Mouse (Mus musculus) frontal cortex, postnatal 14 days (tissue): ENCODE results near the gene Chd3.
A peak's percentile ranks its signal among the peaks of the same experiment; 100 is the strongest.

Source experiments
- DNase-seq, 2 experiments: peaks; one replicate each; pipeline ENCODE4 v3.0.0; 2022; ENCODE audit warnings: low spot score in 2 of 2

Chd3 gene

DNA sequence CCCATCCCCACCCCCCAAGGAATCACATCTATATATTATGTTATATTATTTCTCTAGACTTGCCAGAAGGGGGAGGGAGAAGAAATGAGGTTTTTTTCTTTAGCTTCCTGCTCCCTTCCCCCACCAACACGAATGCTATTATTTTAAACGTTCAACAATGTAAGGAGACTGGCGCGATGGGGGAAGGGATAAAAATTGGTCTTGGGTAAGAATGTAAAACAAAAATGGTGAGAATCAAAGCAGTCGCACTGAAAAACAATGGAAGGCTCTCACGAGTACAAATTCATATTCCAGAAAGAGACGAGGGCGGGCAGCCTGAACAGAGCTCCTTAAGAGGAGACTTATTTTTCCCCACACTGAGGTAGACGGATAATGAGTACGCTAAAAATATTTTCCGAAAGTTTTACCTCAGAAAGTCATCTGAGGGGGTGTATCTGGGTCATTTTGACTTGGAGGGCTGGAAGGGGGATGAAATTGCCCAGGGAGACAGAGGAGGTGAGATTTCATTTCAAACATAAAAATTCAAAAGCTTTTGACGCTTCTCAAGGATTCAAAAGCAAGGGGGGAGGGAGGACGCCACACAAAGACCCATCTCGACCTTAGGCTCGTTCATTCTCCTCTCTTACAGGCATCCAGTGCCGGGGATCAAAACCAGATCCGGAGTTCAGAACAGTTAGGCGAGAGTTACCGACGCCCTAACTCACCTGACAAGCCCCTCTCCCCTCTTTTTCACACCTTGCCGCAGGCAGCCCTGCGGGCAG is 2.2 kb downstream of the Chd3 start:
- no peak for DNase-seq

- DNase-seq, result peak; percentile 93 to 94
Observed at GRCm38 (mm10) chr11:69366157-69366854, 2.9 kb downstream of the Chd3 start.

GRCm38 (mm10) chr11:69365722-69366121 is 3.5 kb downstream of the Chd3 start:
- DNase-seq, result no peak

GRCm38 (mm10) chr11:69364910-69365309 is 4.3 kb downstream of the Chd3 start:
- peak; percentile 86 to 92 for DNase-seq

GRCm38 (mm10) chr11:69364376-69364775 is 4.8 kb downstream of the Chd3 start:
- DNase-seq, result no peak

GRCm38 (mm10) chr11:69362479-69362878 is 6.7 kb downstream of the Chd3 start:
- DNase-seq, result no peak

DNA sequence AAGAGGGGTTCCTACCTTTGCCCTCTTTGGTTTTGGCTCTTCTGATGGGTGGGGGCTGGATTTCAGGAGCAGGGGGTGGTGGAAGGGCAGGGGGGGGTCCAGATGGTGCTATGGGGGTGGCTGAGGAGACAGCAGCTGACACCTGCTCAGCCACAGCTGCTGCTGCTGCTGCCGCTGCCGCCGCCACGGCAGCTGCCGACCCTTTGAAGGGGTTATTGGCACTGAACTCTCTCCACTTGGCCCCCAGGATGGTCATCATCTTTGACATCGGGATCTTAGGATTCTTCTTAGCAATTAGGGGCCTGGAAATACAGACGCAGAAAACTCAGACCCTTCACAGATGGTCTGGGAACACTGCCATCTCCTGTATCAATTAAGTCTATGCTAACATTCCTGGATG is 7.2 kb downstream of the Chd3 start:
- no peak for DNase-seq

DNA sequence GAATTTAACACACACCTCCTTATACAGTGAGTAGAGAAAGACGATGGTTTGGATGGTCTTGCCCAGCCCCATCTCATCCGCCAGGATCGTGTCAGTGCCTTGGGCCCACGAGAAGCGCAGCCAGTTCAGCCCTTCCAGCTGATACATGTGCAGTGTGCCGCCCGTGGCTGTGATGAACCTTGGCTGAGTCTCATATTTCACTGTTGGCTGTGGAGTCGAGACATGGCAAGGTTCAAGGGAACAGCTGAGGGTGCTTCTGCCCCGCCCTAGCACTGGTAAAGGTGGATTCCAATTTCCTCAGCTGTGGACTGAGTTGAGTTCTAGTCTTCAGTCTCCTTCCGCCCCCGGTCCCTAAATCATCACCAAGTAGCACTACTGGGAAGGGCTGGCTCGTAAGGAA is 11.5 kb downstream of the Chd3 start:
- DNase-seq, result no peak

GRCm38 (mm10) chr11:69356544-69356943 is 12.7 kb downstream of the Chd3 start:
- DNase-seq, result no peak

DNA sequence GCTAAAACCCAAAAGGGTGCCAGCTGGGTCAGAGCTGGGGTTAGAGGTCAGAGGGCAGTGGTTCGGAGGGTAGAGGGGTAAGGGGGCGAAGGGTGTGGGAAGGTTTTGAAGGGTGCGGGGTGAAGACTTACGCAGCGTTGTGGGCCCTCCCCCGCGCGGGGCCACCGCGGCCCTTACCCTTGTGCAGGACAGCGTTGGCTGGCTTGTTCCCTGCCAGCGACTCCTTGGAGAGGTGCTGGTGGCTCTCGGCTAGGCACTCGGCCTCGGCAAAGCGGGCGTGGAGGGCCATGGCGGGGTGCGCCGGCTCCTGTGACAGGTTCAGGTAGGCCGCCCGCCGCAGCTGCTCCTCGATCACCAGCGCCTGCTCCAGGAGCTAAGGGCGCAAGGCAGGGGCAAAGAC is 22.8 kb downstream of the Chd3 start:
- DNase-seq, result no peak

- DNase-seq, result peak; percentile 68 to 73
Observed at GRCm38 (mm10) chr11:69340161-69341131, 28.8 kb downstream of the Chd3 start, which contains the start of gene Rnf227. Gene Rnf227 (plus strand): TSS chr11:69340461.

GRCm38 (mm10) chr11:69334796-69335195 is 34.4 kb downstream of the Chd3 start:
- no peak for DNase-seq

DNA sequence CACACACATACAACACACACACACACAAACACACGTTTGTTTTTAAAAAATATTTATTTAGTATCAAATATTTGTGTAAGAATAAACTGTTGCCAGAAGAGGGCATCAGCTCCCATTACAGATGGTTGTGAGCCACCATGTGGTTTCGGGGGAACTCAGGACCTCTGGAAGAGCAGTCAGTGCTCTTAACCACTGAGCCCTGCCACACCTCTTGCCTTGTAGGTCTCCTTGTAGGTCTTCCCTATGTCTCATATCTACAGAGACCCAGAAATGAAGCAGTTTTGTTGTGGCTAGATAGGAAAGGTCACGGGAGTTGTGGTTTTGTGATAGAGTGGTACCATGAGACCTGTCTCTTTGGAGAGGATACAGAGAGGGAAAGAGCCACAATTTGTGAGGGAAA is 35.3 kb downstream of the Chd3 start:
- DNase-seq, result no peak

DNA sequence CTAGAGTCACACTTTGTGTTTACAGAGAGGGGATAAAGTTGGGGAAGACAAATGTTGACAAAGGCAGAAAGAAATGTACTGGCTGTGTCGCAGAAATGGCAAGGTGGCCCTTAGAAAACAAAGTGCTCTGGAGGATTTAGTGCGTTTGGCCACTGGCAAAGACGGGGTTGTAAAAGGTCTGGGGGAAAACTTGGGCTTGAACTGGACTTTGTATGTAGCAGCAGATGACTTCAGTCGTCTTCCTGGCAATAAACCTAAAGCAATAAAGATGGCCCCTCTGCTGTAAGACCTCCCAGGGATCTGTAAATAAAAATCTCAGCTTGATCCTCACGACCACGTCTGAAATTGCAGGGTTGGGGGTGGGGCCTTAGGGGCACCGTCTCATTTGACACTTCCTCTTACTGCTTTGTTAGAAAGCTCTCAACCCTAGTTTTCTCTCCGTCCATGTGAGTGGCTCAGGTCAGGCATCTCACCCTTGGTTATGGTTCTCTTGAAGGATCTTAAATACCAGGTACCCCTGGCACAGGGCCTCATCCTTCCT is 36.4 kb downstream of the Chd3 start:
- DNase-seq, result no peak

GRCm38 (mm10) chr11:69331929-69332405 is 37.2 kb downstream of the Chd3 start:
- DNase-seq, result peak; percentile 78 to 81

DNA sequence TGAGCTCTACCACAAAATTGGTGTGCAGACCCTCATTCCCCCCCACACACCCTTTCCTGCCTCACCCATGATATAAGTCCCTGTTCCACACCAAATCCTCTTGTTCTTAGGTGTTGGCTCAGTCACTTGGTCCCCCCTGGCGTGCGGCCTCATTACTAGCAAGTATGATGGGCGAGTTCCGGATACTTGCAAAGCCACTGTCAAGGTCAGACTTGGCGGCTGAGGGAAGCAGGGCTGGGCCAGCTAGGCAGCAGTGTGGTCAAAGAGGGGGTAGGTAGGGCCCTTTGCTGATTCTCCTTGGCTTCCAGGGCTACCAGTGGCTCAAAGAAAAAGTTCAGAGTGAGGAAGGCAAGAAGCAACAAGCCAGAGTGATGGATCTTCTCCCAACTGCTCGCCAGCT is 38.1 kb downstream of the Chd3 start:
- DNase-seq, result no peak

DNA sequence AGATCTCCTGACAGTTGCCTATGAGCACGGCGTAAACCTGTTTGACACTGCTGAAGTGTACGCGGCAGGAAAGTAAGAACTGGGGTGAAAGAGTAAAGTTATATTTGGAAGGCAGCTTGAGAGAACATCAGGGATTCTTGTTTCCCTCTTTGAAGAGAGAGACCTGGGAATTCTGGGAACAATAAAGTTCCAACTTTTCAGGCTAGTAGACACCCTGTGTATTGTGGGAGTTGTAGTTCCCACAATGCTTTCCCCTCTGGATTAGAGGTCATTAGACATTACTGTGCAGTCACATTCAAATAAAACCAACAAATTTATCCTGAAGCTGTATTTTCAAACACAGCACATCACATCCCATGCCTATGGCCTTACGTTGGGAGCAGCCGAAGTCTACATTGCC is 40.7 kb downstream of the Chd3 start:
- no peak for DNase-seq

GRCm38 (mm10) chr11:69327648-69328047 is 41.6 kb downstream of the Chd3 start:
- DNase-seq, result no peak

GRCm38 (mm10) chr11:69327157-69327442 is 42.1 kb downstream of the Chd3 start:
- DNase-seq, result no peak

DNA sequence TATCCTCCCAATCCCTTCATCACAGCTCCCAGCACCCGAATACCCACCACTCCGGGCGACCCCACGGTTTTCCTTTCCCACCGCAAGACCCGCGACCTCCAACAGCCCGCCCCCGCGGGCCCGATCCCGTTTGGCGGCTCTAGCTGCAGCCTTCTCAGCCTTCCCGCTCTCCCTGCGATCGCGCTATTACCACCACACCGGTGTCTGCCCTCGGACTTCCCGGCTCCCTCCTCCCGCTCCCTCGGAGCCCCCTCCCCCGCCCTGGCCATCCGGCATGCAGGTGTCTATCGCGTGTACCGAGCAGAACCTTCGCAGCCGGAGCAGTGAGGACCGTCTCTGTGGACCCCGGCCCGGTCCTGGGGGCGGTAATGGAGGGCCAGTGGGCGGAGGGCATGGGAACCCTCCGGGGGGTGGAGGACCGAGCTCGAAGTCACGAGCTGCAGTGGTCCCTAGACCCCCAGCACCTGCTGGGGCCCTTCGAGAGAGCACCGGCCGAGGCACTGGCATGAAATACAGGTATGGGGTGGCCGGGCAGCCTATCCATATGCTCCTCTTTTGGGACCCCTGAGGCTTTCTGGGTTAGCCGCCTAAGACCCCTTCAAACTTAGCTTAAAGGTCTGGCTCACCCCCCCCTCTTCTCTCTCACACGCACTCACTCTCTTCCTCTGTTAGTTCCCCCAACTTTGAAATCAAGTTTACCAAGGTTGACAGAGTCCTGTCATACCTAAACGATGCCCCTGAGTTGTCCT is 42.6 kb downstream of the Chd3 start:
- no peak for DNase-seq
